ENCODE assay signal across 8 mouse cellular contexts in genomic region chr10:127641861-127642771, GRCm38 (mm10). TPM values are rescaled to one million over a fixed set of nuclear protein-coding genes. Genes with fewer than 3 reads are reported as not detected.
DNase-seq lines count a peak whose midpoint lies in the region; ATAC-seq and TF ChIP-seq lines count a peak whose summit lies in the region.

No protein-coding gene starts in this region.

- no peaks in the 10 kb centered on the region for H3K36me3 ChIP-seq in forebrain, embryonic 13.5 days (ENCODE audit: poor library complexity, severe bottlenecking)
- H3K36me3 ChIP-seq in lung, embryonic 16.5 days (ENCODE audit: control insufficient read depth, insufficient read depth, low read length): no peaks in the 10 kb centered on the region

- peak overlapping the region; percentile 55 for H3K4me2 ChIP-seq in forebrain, embryonic 13.5 days
- H3K4me2 ChIP-seq in lung, embryonic 16.5 days (ENCODE audit: low read depth, low read length): peak overlapping the region; percentile 63

- 4% methylated on average over 19 of the region's 19 CpGs for WGBS in forebrain, embryonic 13.5 days
- WGBS in lung, embryonic 16.5 days: 5% methylated on average over 19 of the region's 19 CpGs

- intact Hi-C loops in heart, postnatal 14 days (cut with DNase I): loop anchor here (1.0 to 5.0 kb wide), 4 partner anchors 29 to 295 kb away; no protein-coding TSS in a partner anchor

- peaks cover 38% of the 10 kb centered on the region for H3K27me3 ChIP-seq in forebrain, embryonic 13.5 days
- no peaks in the 10 kb centered on the region for H3K27me3 ChIP-seq in lung, embryonic 16.5 days (ENCODE audit: control insufficient read depth, insufficient read depth, low read depth, low read length)

- no peak overlapping the region for H3K27ac ChIP-seq in forebrain, embryonic 13.5 days
- H3K27ac ChIP-seq in layer of hippocampus, adult 2 months: peak overlapping the region; percentile 84
- peak overlapping the region; percentile 96 for H3K27ac ChIP-seq in lung, embryonic 16.5 days (ENCODE audit: low read length)

- ATAC-seq in cerebellum, adult (ENCODE audit: insufficient number of reproducible peaks, low FRiP score, low TSS enrichment): peak; percentile 75
- peak; percentile 84 for ATAC-seq in forebrain, embryonic 13.5 days
- peak; percentile 71 for ATAC-seq in lung, embryonic 16.5 days (ENCODE audit: low read depth)

- peak overlapping the region; percentile 50; the same call in 1 of the 2 replicates for H3K9ac ChIP-seq in forebrain, embryonic 13.5 days
- H3K9ac ChIP-seq in lung, embryonic 16.5 days (ENCODE audit: low read length): peak overlapping the region; percentile 84

- DNase-seq in ES-CJ7 (ENCODE audit: low read depth, low spot score): peak; percentile 80
- DNase-seq in heart, postnatal 14 days: peak; percentile 93 to 96
- DNase-seq in layer of hippocampus, adult 2 months (ENCODE audit: low spot score in 2 of 2): peak; percentile 80 to 88
- DNase-seq in ovary, adult 18-20 months (ENCODE audit: low spot score): peak; percentile 68
- peak; percentile 86 for DNase-seq in thymus, postnatal 0 days (ENCODE audit: low spot score)

- H3K9me3 ChIP-seq in forebrain, embryonic 13.5 days (replicated peaks): no peaks in the 10 kb centered on the region
- no peaks in the 10 kb centered on the region for H3K9me3 ChIP-seq in lung, embryonic 16.5 days (ENCODE audit: control insufficient read depth, low read length)

- TF ChIP-seq CTCF in layer of hippocampus, adult 2 months (conservative IDR thresholded peaks at IDR 0.05): peak; percentile 94

- H3K4me1 ChIP-seq in forebrain, embryonic 13.5 days: peaks cover 21% of the 10 kb centered on the region
- H3K4me1 ChIP-seq in lung, embryonic 16.5 days (replicated peaks; ENCODE audit: control insufficient read depth, insufficient read depth, low read length): peaks cover 17% of the 10 kb centered on the region

- H3K4me3 ChIP-seq in forebrain, embryonic 13.5 days: peak overlapping the region; percentile 29
- peak overlapping the region; percentile 51 for H3K4me3 ChIP-seq in layer of hippocampus, adult 2 months
- H3K4me3 ChIP-seq in lung, embryonic 16.5 days (ENCODE audit: low read length): peak overlapping the region; percentile 63

RNA-seq across cellular contexts. Expression of gene Stat6, which starts 0.7 kb away (rescaled TPM):
- 2.6 and 2.7 TPM in 2 replicates for polyA plus RNA-seq in forebrain, embryonic 13.5 days (2015; fragmentation: Nextera tagmentation; extraction: Ambion mirVana)
- 10 to 100 TPM; 46.9 to 49.9 TPM for total RNA-seq in heart, postnatal 14 days (2021)
- 1 to 10 TPM; 6.4 to 6.7 TPM for total RNA-seq in layer of hippocampus, adult 2 months (2021)
- polyA plus RNA-seq in lung, embryonic 16.5 days (2015; fragmentation: Nextera tagmentation; extraction: Ambion mirVana): 47.4 and 49.2 TPM in 2 replicates
- polyA plus RNA-seq in thymus, postnatal 0 days (2015; fragmentation: Nextera tagmentation; extraction: Ambion mirVana): 38.4 and 47.9 TPM in 2 replicates

RNA-seq across cellular contexts. Expression of gene Lrp1, which starts 21.2 kb away (rescaled TPM):
- 65.1 and 74.7 TPM in 2 replicates for polyA plus RNA-seq in forebrain, embryonic 13.5 days (2015; fragmentation: Nextera tagmentation; extraction: Ambion mirVana)
- total RNA-seq in heart, postnatal 14 days (2021): 100 to 1,000 TPM in 1 of 2 experiments, 10 to 100 TPM in 1; 85.0 to 105 TPM
- total RNA-seq in layer of hippocampus, adult 2 months (2021): 100 to 1,000 TPM; 288 to 310 TPM
- 78.9 and 83.6 TPM in 2 replicates for polyA plus RNA-seq in lung, embryonic 16.5 days (2015; fragmentation: Nextera tagmentation; extraction: Ambion mirVana)
- polyA plus RNA-seq in thymus, postnatal 0 days (2015; fragmentation: Nextera tagmentation; extraction: Ambion mirVana): 8.0 and 8.6 TPM in 2 replicates

RNA-seq across cellular contexts. Expression of gene Nemp1, which starts 24.6 kb away (rescaled TPM):
- 6.7 and 7.0 TPM in 2 replicates for polyA plus RNA-seq in forebrain, embryonic 13.5 days (2015; fragmentation: Nextera tagmentation; extraction: Ambion mirVana)
- total RNA-seq in heart, postnatal 14 days (2021): 1 to 10 TPM; 4.2 to 4.7 TPM
- 1 to 10 TPM; 5.8 to 6.8 TPM for total RNA-seq in layer of hippocampus, adult 2 months (2021)
- polyA plus RNA-seq in lung, embryonic 16.5 days (2015; fragmentation: Nextera tagmentation; extraction: Ambion mirVana): 12.6 and 13.2 TPM in 2 replicates
- polyA plus RNA-seq in thymus, postnatal 0 days (2015; fragmentation: Nextera tagmentation; extraction: Ambion mirVana): 10.6 and 10.9 TPM in 2 replicates

RNA-seq across cellular contexts. Expression of gene Nab2, which starts 26.3 kb away (rescaled TPM):
- polyA plus RNA-seq in forebrain, embryonic 13.5 days (2015; fragmentation: Nextera tagmentation; extraction: Ambion mirVana): 1.6 and 2.0 TPM in 2 replicates
- 1 to 10 TPM; 8.0 TPM for total RNA-seq in heart, postnatal 14 days (2021)
- total RNA-seq in layer of hippocampus, adult 2 months (2021): 10 to 100 TPM; 44.0 to 44.4 TPM
- polyA plus RNA-seq in lung, embryonic 16.5 days (2015; fragmentation: Nextera tagmentation; extraction: Ambion mirVana): 16.2 and 17.9 TPM in 2 replicates
- 9.2 and 10.0 TPM in 2 replicates for polyA plus RNA-seq in thymus, postnatal 0 days (2015; fragmentation: Nextera tagmentation; extraction: Ambion mirVana)

Comparison
In these comparisons a context has a peak if more than half of its experiments do, and no peak if none do; other contexts are left out.
1. RNA of gene Stat6, which starts 0.7 kb away (polyA plus RNA-seq): 47.4 to 49.2 TPM in lung, embryonic 16.5 days and 38.4 to 47.9 TPM in thymus, postnatal 0 days; 2.6 to 2.7 TPM in forebrain, embryonic 13.5 days; every median in the first group is over 10 times any median in the second.
2. Peak in every context shown above with its lines, with median percentiles within 50 percentile points of each other: DNase-seq, ATAC-seq and H3K4me3 ChIP-seq.